Mouse (Mus musculus) kidney, postnatal 10 days (tissue): ENCODE measurements around the gene Cd38.
"Not testable (repeated sequence)": the region's sequence is repeated elsewhere in the genome, so short reads cannot be mapped to it uniquely, and the experiment has no call there.

Experiments used
- DNase-seq: peaks from one replicate; pipeline ENCODE4 v3.0.0; 2021; ENCODE audit warnings: mixed read lengths

Cd38 gene

DNA sequence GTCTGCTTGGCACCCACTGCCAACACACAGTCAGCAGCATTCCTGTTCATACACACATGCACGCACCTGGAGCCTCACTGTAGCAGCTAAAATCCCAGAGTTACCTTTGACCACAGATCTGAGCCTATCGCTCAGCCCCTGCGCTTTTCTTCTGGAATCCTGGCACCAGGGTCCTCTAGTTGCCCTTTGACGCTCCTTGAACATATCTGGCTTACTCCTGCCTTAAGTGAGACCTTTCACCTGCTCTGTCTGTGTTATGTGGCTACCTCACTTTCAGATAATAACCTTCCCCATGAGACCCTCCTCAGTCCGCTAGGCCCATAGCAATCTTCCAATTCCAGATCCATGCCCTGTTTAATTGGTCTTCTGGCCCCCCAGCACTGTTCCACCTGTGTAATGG, 8.3 kb upstream of the Cd38 start:
- no peak for DNase-seq

- DNase-seq: no peak
Observed at GRCm38 (mm10) chr5:43860670-43861431, 7.5 kb upstream of the Cd38 start.

- no peak for DNase-seq
Observed at GRCm38 (mm10) chr5:43863642-43864041, 4.7 kb upstream of the Cd38 start.

- DNase-seq: no peak
Observed at GRCm38 (mm10) chr5:43865316-43865715, 3.0 kb upstream of the Cd38 start.

DNA sequence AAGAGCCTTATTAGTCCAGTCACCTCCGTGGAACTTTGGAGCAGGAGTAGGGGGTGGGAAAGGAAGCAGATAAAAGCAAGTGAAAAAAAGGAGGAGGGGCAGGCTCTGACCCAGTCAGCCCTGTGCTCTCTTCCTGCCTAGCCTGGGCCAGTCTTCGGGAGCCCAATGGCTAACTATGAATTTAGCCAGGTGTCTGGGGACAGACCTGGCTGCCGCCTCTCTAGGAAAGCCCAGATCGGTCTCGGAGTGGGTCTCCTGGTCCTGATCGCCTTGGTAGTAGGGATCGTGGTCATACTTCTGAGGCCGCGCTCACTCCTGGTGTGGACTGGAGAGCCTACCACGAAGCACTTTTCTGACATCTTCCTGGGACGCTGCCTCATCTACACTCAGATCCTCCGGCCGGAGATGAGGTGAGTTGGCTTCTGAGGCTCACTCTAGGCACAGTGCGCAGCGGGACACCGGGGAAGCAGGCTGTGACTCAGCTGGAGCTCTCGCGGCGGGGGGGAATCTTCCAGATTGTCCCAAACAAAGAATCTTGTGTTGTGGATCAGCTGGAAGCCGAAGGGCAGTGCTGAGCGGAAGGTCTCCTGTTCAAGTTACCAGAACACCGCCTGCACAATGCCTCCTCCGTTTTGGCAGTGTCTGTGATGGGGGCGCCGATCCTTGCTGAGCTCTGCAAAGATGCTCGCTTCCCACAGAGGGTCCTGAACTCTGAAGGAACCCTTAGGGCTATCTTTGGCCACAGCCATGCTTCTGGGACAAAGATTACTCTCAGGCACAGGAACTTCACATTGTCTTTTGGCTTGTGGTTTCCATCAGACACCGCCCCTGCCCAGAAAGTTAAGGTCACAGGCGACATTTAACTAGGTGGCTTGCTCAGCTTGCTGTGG, 603 bp downstream of the Cd38 start:
- DNase-seq: peak; percentile 53

DNA sequence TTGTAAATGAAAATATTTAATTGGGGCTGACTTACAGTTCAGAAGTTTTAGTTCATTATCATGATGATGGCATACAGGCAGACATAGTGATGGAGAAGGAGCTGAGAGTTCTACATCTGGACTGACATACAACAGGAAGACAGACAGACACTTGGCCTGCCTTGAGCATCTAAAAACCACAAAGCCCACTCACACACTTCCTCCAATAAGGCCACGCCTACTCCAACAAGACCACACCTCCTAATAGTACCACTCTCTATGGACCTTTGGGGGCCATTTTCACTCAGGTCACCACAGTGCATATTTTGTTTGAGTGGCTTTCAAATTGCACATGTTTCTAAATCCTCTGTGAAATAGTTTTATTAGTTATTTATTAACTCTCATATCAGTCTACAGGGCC, 3.5 kb downstream of the Cd38 start:
- no peak for DNase-seq

- no peak for DNase-seq
Observed at GRCm38 (mm10) chr5:43872652-43873051, 4.3 kb downstream of the Cd38 start.

- no peak for DNase-seq
Observed at GRCm38 (mm10) chr5:43882034-43882433, 13.7 kb downstream of the Cd38 start.

GRCm38 (mm10) chr5:43885060-43885820, 16.9 kb downstream of the Cd38 start:
- DNase-seq: no peak

GRCm38 (mm10) chr5:43892386-43892785, 24.0 kb downstream of the Cd38 start:
- peak; percentile 66 for DNase-seq

- peak; percentile 59 for DNase-seq
Observed at GRCm38 (mm10) chr5:43894113-43894512, 25.8 kb downstream of the Cd38 start.

DNA sequence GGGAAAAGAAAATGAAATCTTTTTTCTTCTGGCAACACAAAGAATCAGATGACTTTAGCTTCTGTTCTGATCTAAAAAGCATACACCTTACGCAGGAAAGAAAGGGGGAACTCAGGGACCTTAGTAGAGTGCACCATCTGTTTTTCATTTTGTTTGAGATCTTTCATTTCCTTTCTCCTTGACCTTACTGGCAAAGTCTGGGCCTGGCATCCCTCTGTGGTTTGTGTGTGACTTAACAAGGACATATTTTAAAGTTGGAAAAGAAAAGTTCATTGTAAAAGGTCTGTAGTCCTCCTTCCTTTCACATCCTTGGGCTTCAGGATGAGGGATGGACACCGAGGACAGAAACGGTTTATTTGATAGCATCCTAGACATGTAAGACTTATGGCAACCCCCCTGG, 27.6 kb downstream of the Cd38 start:
- no peak for DNase-seq

DNA sequence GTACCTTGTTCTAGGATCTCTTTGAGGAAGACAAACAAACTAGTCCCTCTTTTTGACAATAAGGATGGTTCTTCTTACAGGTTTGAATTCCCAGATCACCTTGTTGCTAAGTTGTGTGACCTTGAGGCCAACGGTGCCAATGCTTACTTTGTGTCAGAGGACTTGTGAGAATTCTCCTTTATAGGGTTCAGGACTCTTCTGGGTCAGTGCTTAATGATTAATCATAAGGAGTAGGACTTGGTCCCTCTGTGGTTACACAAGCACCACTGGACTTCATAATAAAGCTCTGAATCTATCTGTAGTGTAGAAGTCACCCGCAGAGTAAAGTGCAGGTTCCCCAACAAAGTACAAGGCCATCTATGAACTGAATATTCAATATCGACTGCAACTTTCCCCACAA, 36.3 kb downstream of the Cd38 start:
- peak; percentile 11 for DNase-seq

GRCm38 (mm10) chr5:43909213-43909612, 40.9 kb downstream of the Cd38 start:
- no peak for DNase-seq

DNA sequence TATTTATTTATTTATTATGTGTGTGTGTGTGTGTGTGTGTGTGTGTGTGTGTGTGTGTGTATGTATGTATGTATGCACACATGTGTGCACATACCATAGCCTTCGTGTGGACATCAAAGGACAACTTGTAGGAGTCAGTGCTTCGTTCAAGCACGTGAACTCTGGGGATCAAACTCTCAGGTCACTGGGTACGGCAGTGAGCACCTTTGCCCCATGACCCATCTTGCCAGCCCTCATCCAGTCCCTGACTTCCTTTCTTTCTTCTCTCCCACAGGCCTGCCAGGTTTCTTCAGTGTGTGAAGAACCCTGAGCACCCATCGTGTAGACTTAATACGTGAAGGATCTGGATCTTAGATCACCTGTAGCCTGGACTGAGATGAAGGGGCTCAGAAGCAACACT, 41.7 kb downstream of the Cd38 start:
- no peak for DNase-seq

DNA sequence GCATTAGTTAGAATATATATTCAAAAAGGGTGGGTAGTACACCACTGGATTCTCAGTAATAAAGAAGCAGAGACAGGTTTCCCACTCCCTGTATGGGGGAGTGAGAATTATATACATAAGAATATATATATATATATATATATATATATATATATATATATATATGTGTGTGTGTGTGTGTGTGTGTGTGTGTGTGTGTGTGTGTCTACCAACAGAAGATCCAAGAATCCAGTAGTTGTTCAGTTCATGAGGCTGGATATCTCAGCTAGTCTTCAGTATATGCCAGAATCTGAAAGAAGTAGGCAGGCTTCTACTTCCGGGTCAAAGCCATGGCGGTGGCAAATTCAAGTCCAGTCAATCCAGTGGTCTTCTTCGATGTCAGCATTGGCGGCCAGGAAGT, 44.5 kb downstream of the Cd38 start, which contains the start of gene Gm7879:
Gene Gm7879, plus strand, starts transcription at position 301 of the 400 bp plus-strand sequence.
- not testable (repeated sequence) for DNase-seq

DNA sequence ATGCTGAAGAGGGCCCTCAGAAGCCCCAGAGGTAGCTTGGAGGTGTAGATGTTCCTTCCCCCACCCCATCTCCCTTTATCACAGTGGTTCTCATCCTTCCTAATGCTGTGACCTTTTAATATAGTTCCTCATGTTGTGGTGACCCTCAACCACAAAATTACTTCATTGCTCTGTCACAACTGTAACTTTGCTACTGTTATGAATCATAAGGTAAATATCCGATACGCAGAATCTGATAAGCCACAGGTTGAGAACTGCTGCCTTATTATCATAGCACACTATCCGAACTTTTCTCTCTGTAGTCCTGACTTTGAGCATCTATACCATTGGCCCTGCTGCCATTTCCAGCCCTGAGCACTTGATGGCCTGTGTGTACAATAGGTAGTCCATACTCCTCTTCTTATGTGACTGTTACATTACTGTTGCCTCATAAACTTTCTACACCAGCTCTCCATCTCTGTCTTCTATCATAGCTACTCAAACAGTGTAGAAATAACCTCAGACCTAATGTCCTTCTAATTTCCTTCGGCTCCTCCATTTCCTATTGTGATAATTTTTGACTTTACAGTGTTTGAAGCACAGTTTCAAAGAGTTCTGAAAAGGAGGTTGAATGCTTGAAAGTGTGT, 47.0 kb downstream of the Cd38 start:
- no peak for DNase-seq

DNA sequence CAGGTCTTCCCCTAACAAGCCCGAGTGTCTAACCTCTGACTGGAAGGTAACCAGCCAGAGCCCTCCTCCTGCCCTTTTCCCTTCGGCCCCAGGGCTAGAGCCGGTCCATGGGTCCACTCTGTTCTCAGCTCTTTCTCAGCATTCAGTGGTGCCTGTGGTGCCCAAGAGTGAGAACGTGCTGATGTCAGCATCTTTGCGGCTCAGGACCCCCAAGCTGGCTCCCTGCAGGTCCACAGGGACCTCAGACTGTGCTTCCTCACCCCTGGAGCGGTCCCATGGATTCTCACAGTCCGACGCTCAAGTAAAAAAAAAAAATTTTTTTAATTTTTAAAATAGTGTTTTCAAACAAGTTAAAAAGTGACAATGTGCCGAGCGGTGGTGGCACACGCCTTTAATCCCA, 53.5 kb downstream of the Cd38 start:
- DNase-seq: no peak

DNA sequence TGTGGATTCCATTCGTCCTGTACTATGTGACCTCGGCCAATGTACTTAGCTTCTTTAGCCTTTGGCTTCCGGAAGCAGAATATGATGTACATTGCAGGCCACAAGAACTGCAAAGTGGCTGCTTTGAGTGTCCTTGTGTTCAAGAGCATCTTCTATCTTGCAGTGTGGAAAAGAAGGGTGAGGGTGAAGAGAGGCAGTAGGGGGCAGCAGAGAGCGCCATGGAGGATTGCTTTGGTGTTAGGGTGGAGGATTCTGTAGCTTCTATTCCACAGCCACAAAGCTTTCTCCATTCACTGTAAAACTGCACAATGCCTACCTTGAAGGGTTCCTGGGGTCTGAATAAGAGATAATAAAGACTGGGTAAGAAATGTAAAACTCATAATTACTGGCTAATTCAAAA, 55.6 kb downstream of the Cd38 start:
- peak; percentile 83 for DNase-seq

DNA sequence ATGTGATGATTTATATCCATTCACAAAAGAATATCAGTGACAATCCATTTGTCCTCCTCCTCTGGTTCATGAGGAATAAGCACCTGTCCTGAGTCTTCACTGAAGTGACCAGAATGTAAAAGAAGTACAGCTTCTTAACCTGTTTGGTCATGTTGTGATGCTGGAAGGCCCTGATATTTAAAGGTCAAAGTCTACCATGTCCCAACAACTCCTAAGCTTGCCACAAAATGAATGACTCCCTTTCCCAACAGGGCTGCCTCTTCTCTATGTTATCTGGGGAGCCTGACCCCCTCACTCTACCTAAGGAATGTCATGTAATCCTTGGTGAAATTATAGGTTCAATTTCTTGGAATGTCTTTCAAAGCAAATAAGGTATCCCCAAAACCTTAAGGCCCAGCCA, 59.4 kb downstream of the Cd38 start:
- no peak for DNase-seq

DNA sequence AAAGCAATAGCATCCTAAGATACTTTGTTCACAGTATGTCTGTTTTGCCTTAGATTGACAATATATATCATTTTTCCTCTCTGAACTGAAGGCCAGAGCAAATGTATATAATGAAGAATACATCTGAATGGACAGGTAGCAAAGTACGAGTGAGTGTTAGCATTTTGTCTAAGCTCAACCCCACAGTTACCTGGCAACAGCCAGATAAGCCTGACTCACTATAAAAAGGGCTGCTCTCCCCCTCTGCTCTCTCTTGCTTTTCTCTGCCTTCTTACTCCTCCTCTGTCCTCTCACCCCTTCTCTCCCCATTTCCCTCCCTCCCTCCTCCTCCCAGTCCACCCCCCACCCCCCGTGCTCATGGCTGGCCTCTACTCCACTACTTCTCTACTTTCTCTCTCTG, 64.9 kb downstream of the Cd38 start:
- DNase-seq: no peak

DNA sequence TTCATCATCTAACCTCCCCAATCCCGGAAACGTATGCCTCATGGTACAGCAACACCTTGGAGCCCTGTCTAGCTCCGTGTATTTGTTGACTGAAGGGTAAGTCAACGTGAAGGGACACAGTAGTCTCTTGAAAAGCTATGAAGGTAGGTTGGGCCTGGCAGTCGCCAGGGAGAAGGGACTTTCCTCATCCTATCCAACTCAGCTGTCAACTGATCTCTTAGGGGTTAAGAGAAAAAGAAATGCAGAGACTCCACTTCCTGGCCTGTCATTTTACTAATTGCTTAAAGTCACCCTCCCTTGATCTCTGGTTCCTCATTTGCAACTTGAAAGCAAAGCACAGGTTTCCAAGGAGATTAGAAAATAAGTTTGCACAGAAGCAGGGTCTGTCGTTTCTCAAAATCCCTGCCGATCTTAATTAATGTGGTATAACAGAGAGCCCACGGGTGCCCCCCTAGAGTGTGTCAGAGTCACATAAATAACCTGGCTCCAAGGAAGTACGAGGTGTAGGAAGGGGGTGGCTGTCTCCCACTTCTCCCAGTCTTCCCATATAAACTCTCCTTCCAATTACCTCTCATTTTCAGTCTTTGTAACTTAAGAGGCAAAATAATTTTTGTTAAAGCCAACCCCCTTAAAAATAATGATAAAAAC, 79.1 kb downstream of the Cd38 start:
- DNase-seq: no peak
